Mouse (Mus musculus) neural tube, embryonic 12.5 days (tissue): ENCODE results near the gene C130026I21Rik. TPM values are rescaled to one million over a fixed set of nuclear protein-coding genes. Genes with fewer than 3 reads are reported as not detected.
"Not testable (repeated sequence)": the region's sequence is repeated elsewhere in the genome, so short reads cannot be mapped to it uniquely, and the experiment has no call there.

ENCODE experiments used
- ATAC-seq: fragments of 200-750 bp; cut with Nextera tagmentation; 2 replicates; pipeline ENCODE4 v1.8.0; 2017; ENCODE audit warnings: low read depth, mild to moderate bottlenecking, moderate TSS enrichment, moderate library complexity; ENCODE audit not compliant: low FRiP score
- H3K27ac ChIP-seq: fragments of 300-500 bp; sonication (generic); 2 replicates; pipeline ENCODE4 v1.5.1; 2016
- H3K27me3 ChIP-seq: fragments of 300-500 bp; sonication (generic); replicated peaks from 2 replicates; pipeline ENCODE4 v1.6.1; 2016; ENCODE audit warnings: mild to moderate bottlenecking
- H3K36me3 ChIP-seq: fragments of 300-500 bp; sonication (generic); 2 replicates; pipeline ENCODE4 v1.6.1; 2016; ENCODE audit warnings: mild to moderate bottlenecking
- H3K4me1 ChIP-seq: fragments of 300-500 bp; sonication (generic); 2 replicates; pipeline ENCODE4 v1.6.1; 2016
- H3K4me2 ChIP-seq: fragments of 300-500 bp; sonication (generic); replicated peaks from 2 replicates; pipeline ENCODE4 v1.6.1; 2016; ENCODE audit warnings: mild to moderate bottlenecking
- H3K4me3 ChIP-seq: fragments of 300-500 bp; sonication (generic); 2 replicates; pipeline ENCODE4 v1.5.1; 2016
- H3K9ac ChIP-seq: fragments of 300-500 bp; sonication (generic); 2 replicates; pipeline ENCODE4 v1.6.1; 2016; ENCODE audit warnings: mild to moderate bottlenecking
- H3K9me3 ChIP-seq: fragments of 300-500 bp; sonication (generic); 2 replicates; pipeline ENCODE4 v1.6.1; 2016; ENCODE audit warnings: mild to moderate bottlenecking
- WGBS: fragments of 180-500 bp; shearing (Covaris S2); methylation state at CpG from one replicate; pipeline ENCODE4 v1.1.7; 2016; 5-methylcytosine and 5-hydroxymethylcytosine counted together
- polyA plus RNA-seq: library from polyadenylated mRNA; unstranded; fragments of >200 nt; fragmentation: Nextera tagmentation; extraction: Ambion mirVana; gene quantifications from 2 replicates; pipeline ENCODE4 v1.2.1, GENCODE M21; 2016

C130026I21Rik gene
- polyA plus RNA-seq, 1 experiment from 2014 or later, result not detected

GRCm38 (mm10) chr1:85092169-85092568, 178.2 kb downstream of the C130026I21Rik start:
- not testable (repeated sequence) for ATAC-seq, H3K36me3 ChIP-seq, H3K9ac ChIP-seq, H3K27ac ChIP-seq, H3K4me2 ChIP-seq, H3K4me1 ChIP-seq, H3K9me3 ChIP-seq, H3K27me3 ChIP-seq, H3K4me3 ChIP-seq
- WGBS, result 40% methylated on average over 1 of the region's 3 CpGs

GRCm38 (mm10) chr1:85086211-85086610, 184.2 kb downstream of the C130026I21Rik start:
- not testable (repeated sequence) for ATAC-seq, H3K4me3 ChIP-seq, H3K27ac ChIP-seq, H3K36me3 ChIP-seq, H3K9ac ChIP-seq, H3K27me3 ChIP-seq, H3K4me1 ChIP-seq, H3K4me2 ChIP-seq, H3K9me3 ChIP-seq
- 68% methylated on average over 1 of the region's 1 CpGs for WGBS

- not testable (repeated sequence) for H3K4me2 ChIP-seq, H3K4me3 ChIP-seq, H3K27me3 ChIP-seq, H3K36me3 ChIP-seq, H3K9ac ChIP-seq, H3K27ac ChIP-seq, H3K4me1 ChIP-seq, H3K9me3 ChIP-seq, ATAC-seq
- 70% methylated on average over 3 of the region's 3 CpGs for WGBS
Observed at GRCm38 (mm10) chr1:85084803-85085202, 185.6 kb downstream of the C130026I21Rik start.

- not testable (repeated sequence) for ATAC-seq, H3K9ac ChIP-seq, H3K9me3 ChIP-seq, H3K27ac ChIP-seq, H3K27me3 ChIP-seq, H3K4me1 ChIP-seq, H3K4me3 ChIP-seq, H3K4me2 ChIP-seq, H3K36me3 ChIP-seq
- 72% methylated on average over 3 of the region's 3 CpGs for WGBS
Observed at GRCm38 (mm10) chr1:85073099-85073498, 197.3 kb downstream of the C130026I21Rik start.

GRCm38 (mm10) chr1:85071690-85072089, 198.7 kb downstream of the C130026I21Rik start:
- ATAC-seq, H3K27me3 ChIP-seq, H3K36me3 ChIP-seq, H3K4me2 ChIP-seq, H3K4me3 ChIP-seq, H3K27ac ChIP-seq, H3K4me1 ChIP-seq, H3K9me3 ChIP-seq, H3K9ac ChIP-seq: not testable (repeated sequence)
- WGBS, result 64% methylated on average over 3 of the region's 3 CpGs

GRCm38 (mm10) chr1:85035801-85036200, 234.6 kb downstream of the C130026I21Rik start:
- H3K9me3 ChIP-seq, H3K27me3 ChIP-seq, H3K4me1 ChIP-seq, H3K4me2 ChIP-seq, ATAC-seq, H3K9ac ChIP-seq, H3K36me3 ChIP-seq, H3K4me3 ChIP-seq, H3K27ac ChIP-seq: not testable (repeated sequence)
- 81% methylated on average over 6 of the region's 6 CpGs for WGBS

GRCm38 (mm10) chr1:85034394-85034793, 236.0 kb downstream of the C130026I21Rik start:
- H3K27ac ChIP-seq, H3K27me3 ChIP-seq, H3K9me3 ChIP-seq, H3K36me3 ChIP-seq, H3K4me3 ChIP-seq, H3K4me1 ChIP-seq, ATAC-seq, H3K9ac ChIP-seq, H3K4me2 ChIP-seq: not testable (repeated sequence)
- WGBS, result 95% methylated on average over 3 of the region's 4 CpGs

GRCm38 (mm10) chr1:85033616-85034015, 236.8 kb downstream of the C130026I21Rik start:
- H3K36me3 ChIP-seq, H3K9me3 ChIP-seq: not testable (repeated sequence)
- 93% methylated on average over 6 of the region's 6 CpGs for WGBS

GRCm38 (mm10) chr1:85030211-85030610, 240.2 kb downstream of the C130026I21Rik start:
- not testable (repeated sequence) for ATAC-seq, H3K27me3 ChIP-seq, H3K9me3 ChIP-seq, H3K9ac ChIP-seq, H3K4me2 ChIP-seq, H3K4me1 ChIP-seq, H3K27ac ChIP-seq, H3K36me3 ChIP-seq, H3K4me3 ChIP-seq
- WGBS, result 67% methylated on average over 13 of the region's 14 CpGs

More at GRCm38 (mm10) chr1:85033616-85034015, 236.8 kb downstream of the C130026I21Rik start:
- H3K4me3 ChIP-seq, ATAC-seq, H3K4me1 ChIP-seq, H3K27ac ChIP-seq, H3K27me3 ChIP-seq, H3K9ac ChIP-seq, H3K4me2 ChIP-seq: not testable (repeated sequence)

GRCm38 (mm10) chr1:85011933-85012332, 258.4 kb downstream of the C130026I21Rik start:
- not testable (repeated sequence) for H3K4me3 ChIP-seq, H3K27me3 ChIP-seq, H3K9me3 ChIP-seq, H3K4me1 ChIP-seq, H3K4me2 ChIP-seq, ATAC-seq, H3K9ac ChIP-seq, H3K27ac ChIP-seq, H3K36me3 ChIP-seq
- WGBS, result 93% methylated on average over 13 of the region's 13 CpGs

GRCm38 (mm10) chr1:85010947-85011346, 259.4 kb downstream of the C130026I21Rik start:
- H3K4me3 ChIP-seq, H3K9me3 ChIP-seq, H3K36me3 ChIP-seq, H3K4me2 ChIP-seq, H3K9ac ChIP-seq, H3K27me3 ChIP-seq, H3K27ac ChIP-seq, ATAC-seq, H3K4me1 ChIP-seq: not testable (repeated sequence)
- WGBS, result 80% methylated on average over 3 of the region's 3 CpGs

- not testable (repeated sequence) for ATAC-seq, H3K27me3 ChIP-seq, H3K9me3 ChIP-seq, H3K4me3 ChIP-seq, H3K4me1 ChIP-seq, H3K4me2 ChIP-seq, H3K27ac ChIP-seq, H3K36me3 ChIP-seq, H3K9ac ChIP-seq
- WGBS, result 68% methylated on average over 1 of the region's 1 CpGs
Observed at GRCm38 (mm10) chr1:85007737-85008136, 262.6 kb downstream of the C130026I21Rik start.

- not testable (repeated sequence) for H3K27ac ChIP-seq, H3K4me3 ChIP-seq, H3K27me3 ChIP-seq, H3K36me3 ChIP-seq, H3K9ac ChIP-seq, H3K4me2 ChIP-seq, H3K4me1 ChIP-seq, H3K9me3 ChIP-seq, ATAC-seq
- 97% methylated on average over 8 of the region's 12 CpGs for WGBS
Observed at GRCm38 (mm10) chr1:84999241-84999640, 271.1 kb downstream of the C130026I21Rik start.
